Comparison of ENCODE assay signal across 8 mouse cellular contexts in genomic region chr10:76271238-76271637, GRCm38 (mm10). TPM values are rescaled to one million over a fixed set of nuclear protein-coding genes. Genes with fewer than 3 reads are reported as not detected.
A peak's percentile ranks its signal among the peaks of the same experiment; 100 is the strongest.
DNase-seq lines count a peak whose midpoint lies in the region; ATAC-seq and TF ChIP-seq lines count a peak whose summit lies in the region.

No protein-coding gene starts in this region.

- 39% methylated on average over 8 of the region's 8 CpGs for WGBS in lung, embryonic 16.5 days
- WGBS in neural tube, embryonic 15.5 days = 55% methylated on average over 8 of the region's 8 CpGs

- no peaks in the 10 kb centered on the region for H3K9me3 ChIP-seq in lung, embryonic 16.5 days (ENCODE audit: control insufficient read depth, low read length)
- H3K9me3 ChIP-seq in neural tube, embryonic 15.5 days (replicated peaks) = no peaks in the 10 kb centered on the region

- DNase-seq in gastrocnemius, adult 2 months = no peak
- DNase-seq in gastrocnemius, postnatal 25 days = no peak
- DNase-seq in testis, postnatal 14 days (ENCODE audit: low spot score) = no peak
- DNase-seq in embryo, embryonic 10.5 days (ENCODE audit: low spot score) = peak; percentile 58
- peak; percentile 75 for DNase-seq in testis, postnatal 10 days (ENCODE audit: low spot score)

- H3K4me2 ChIP-seq in lung, embryonic 16.5 days (ENCODE audit: low read depth, low read length) = no peak overlapping the region
- H3K4me2 ChIP-seq in neural tube, embryonic 15.5 days = no peak overlapping the region

- H3K4me1 ChIP-seq in testis, adult 2 months (ENCODE audit: control insufficient read depth, insufficient read depth, low read length) = no peaks in the 10 kb centered on the region
- H3K4me1 ChIP-seq in lung, embryonic 16.5 days (replicated peaks; ENCODE audit: control insufficient read depth, insufficient read depth, low read length) = no peaks in the 10 kb centered on the region
- H3K4me1 ChIP-seq in neural tube, embryonic 15.5 days = no peaks in the 10 kb centered on the region

- H3K27ac ChIP-seq in gastrocnemius, adult 2 months = no peak overlapping the region
- no peak overlapping the region for H3K27ac ChIP-seq in testis, adult 2 months (ENCODE audit: control insufficient read depth, insufficient read depth, low read depth, low read length)
- H3K27ac ChIP-seq in lung, embryonic 16.5 days (ENCODE audit: low read length) = no peak overlapping the region
- no peak overlapping the region for H3K27ac ChIP-seq in neural tube, embryonic 15.5 days (replicated peaks)

- 0 out of 2 replicates have a peak, but pooled peaks have one; percentile 47 for ATAC-seq in lung, embryonic 16.5 days (ENCODE audit: low read depth)
- no peak for ATAC-seq in neural tube, embryonic 15.5 days (ENCODE audit: low FRiP score)

- intact Hi-C loops in gastrocnemius, adult 2 months (cut with DNase I) = no loop called here

- H3K4me3 ChIP-seq in gastrocnemius, adult 2 months = no peak overlapping the region
- no peak overlapping the region for H3K4me3 ChIP-seq in testis, adult 2 months (ENCODE audit: control insufficient read depth, low read depth, low read length)
- H3K4me3 ChIP-seq in lung, embryonic 16.5 days (ENCODE audit: low read length) = no peak overlapping the region
- H3K4me3 ChIP-seq in neural tube, embryonic 15.5 days (replicated peaks) = no peak overlapping the region

- H3K9ac ChIP-seq in lung, embryonic 16.5 days (ENCODE audit: low read length) = no peak overlapping the region
- no peak overlapping the region for H3K9ac ChIP-seq in neural tube, embryonic 15.5 days (replicated peaks)

- TF ChIP-seq CTCF in gastrocnemius, adult 2 months (IDR thresholded peaks at IDR 0.05) = peak; percentile 56
- peak; percentile 53; the same call in 1 of the 2 replicates for TF ChIP-seq CTCF in testis, adult 2 months (IDR thresholded peaks at IDR 0.05; ENCODE audit: control insufficient read depth, insufficient read depth, insufficient replicate concordance, low read depth, low read length)

- H3K36me3 ChIP-seq in testis, adult 2 months (ENCODE audit: control insufficient read depth, insufficient read depth, low read length) = no peaks in the 10 kb centered on the region
- peaks cover 23% of the 10 kb centered on the region for H3K36me3 ChIP-seq in lung, embryonic 16.5 days (ENCODE audit: control insufficient read depth, insufficient read depth, low read length)
- peaks cover 89% of the 10 kb centered on the region for H3K36me3 ChIP-seq in neural tube, embryonic 15.5 days

- H3K27me3 ChIP-seq in testis, adult 2 months (ENCODE audit: control insufficient read depth, insufficient read depth, low read length) = no peaks in the 10 kb centered on the region
- no peaks in the 10 kb centered on the region for H3K27me3 ChIP-seq in lung, embryonic 16.5 days (ENCODE audit: control insufficient read depth, insufficient read depth, low read depth, low read length)
- H3K27me3 ChIP-seq in neural tube, embryonic 15.5 days (replicated peaks) = no peaks in the 10 kb centered on the region

- TF ChIP-seq POLR2A in testis, adult 2 months (IDR thresholded peaks at IDR 0.05; ENCODE audit: control insufficient read depth, low read depth, low read length) = no peak

RNA-seq across cellular contexts. Expression of gene S100b, which starts 17.6 kb away (rescaled TPM):
- total RNA-seq in gastrocnemius, adult 2 months (2021) = 1 to 10 TPM; 1.3 to 1.5 TPM
- total RNA-seq in gastrocnemius, postnatal 25 days (2021) = 1 to 10 TPM; 4.3 to 6.1 TPM
- 0.78 and 0.90 TPM in 2 replicates for polyA plus RNA-seq in testis, adult 2 months (2012; rRNA removed)
- 0.73 and 1.1 TPM in 2 replicates for polyA plus RNA-seq in lung, embryonic 16.5 days (2015; fragmentation: Nextera tagmentation; extraction: Ambion mirVana)
- 5.4 and 7.4 TPM in 2 replicates for polyA plus RNA-seq in neural tube, embryonic 15.5 days (2015; fragmentation: Nextera tagmentation; extraction: Ambion mirVana)

RNA-seq across cellular contexts. Expression of gene Prmt2, which starts 33.6 kb away (rescaled TPM):
- total RNA-seq in gastrocnemius, adult 2 months (2021) = 1 to 10 TPM; 2.4 to 4.0 TPM
- 1 to 10 TPM; 2.7 to 4.4 TPM for total RNA-seq in gastrocnemius, postnatal 25 days (2021)
- 6.8 and 7.0 TPM in 2 replicates for polyA plus RNA-seq in testis, adult 2 months (2012; rRNA removed)
- 51.1 and 56.6 TPM in 2 replicates for polyA plus RNA-seq in lung, embryonic 16.5 days (2015; fragmentation: Nextera tagmentation; extraction: Ambion mirVana)
- 262 and 302 TPM in 2 replicates for polyA plus RNA-seq in neural tube, embryonic 15.5 days (2015; fragmentation: Nextera tagmentation; extraction: Ambion mirVana)

Comparison
In these comparisons a context has a peak if more than half of its experiments do, and no peak if none do; other contexts are left out.
1. DNase-seq: peak in embryo, embryonic 10.5 days (single experiment) and testis, postnatal 10 days (single experiment); none in gastrocnemius, adult 2 months (single experiment), gastrocnemius, postnatal 25 days (single experiment) and testis, postnatal 14 days (single experiment).